Mouse (Mus musculus) bone marrow, adult 2 months (tissue): Measurements from ENCODE around the gene Lcor. TPM values are rescaled to one million over a fixed set of nuclear protein-coding genes. Genes with fewer than 3 reads are reported as not detected.

ENCODE experiments used
- H3K27ac ChIP-seq: fragments of 200-500 bp; 2 replicates; pipeline ENCODE4 v1.5.1; 2012; ENCODE audit warnings: low read depth, mild to moderate bottlenecking, control low read depth, inconsistent platforms, low read length; ENCODE audit not compliant: control insufficient read depth, poor library complexity, insufficient read depth
- H3K4me1 ChIP-seq: fragments of 200-500 bp; 2 replicates; pipeline ENCODE4 v1.6.1; 2011; ENCODE audit warnings: low read length; ENCODE audit not compliant: control insufficient read depth, insufficient read depth
- H3K4me3 ChIP-seq: fragments of 200-500 bp; replicated peaks from 2 replicates; pipeline ENCODE3; 2011; ENCODE audit warnings: mild to moderate bottlenecking, low read depth, low read length, control low read depth; ENCODE audit not compliant: control insufficient read depth
- CTCF ChIP-seq: fragments of 200-500 bp; IDR thresholded peaks from 2 replicates; pipeline ENCODE4 v1.5.1; 2011; ENCODE audit warnings: low read length, control low read depth; ENCODE audit not compliant: control insufficient read depth, insufficient read depth
- POLR2A ChIP-seq: fragments of 200-500 bp; IDR thresholded peaks from 2 replicates; pipeline ENCODE4 v1.6.1; 2011; ENCODE audit warnings: low read depth, mild to moderate bottlenecking, control low read depth, low read length, borderline replicate concordance; ENCODE audit not compliant: control insufficient read depth
- WGBS: fragments of 180-500 bp; shearing (Covaris S2); methylation state at CpG from one replicate; pipeline ENCODE4 v1.1.7; 2018; 5-methylcytosine and 5-hydroxymethylcytosine counted together
- polyA plus RNA-seq: library from polyadenylated mRNA; stranded (reverse); fragments of >200 nt; gene quantifications from 2 replicates; pipeline ENCODE4 v1.2.4, GENCODE M21; 2011; ENCODE audit warnings: low replicate concordance; ENCODE audit not compliant: missing spikeins, insufficient read depth, insufficient read length

The Lcor gene
- polyA plus RNA-seq, 1 experiment = 7.5 TPM

GRCm38 (mm10) chr19:41606208-41606987 is 124.0 kb downstream of the Lcor start:
- 83% methylated on average over 10 of the region's 10 CpGs for WGBS
- no peak for TF ChIP-seq POLR2A
- TF ChIP-seq CTCF = no peak
- no peak overlapping the region for H3K27ac ChIP-seq
- no peak overlapping the region for H3K4me3 ChIP-seq
- H3K4me1 ChIP-seq = no peaks in the 10 kb centered on the region

GRCm38 (mm10) chr19:41611683-41612082 is 129.2 kb downstream of the Lcor start:
- 69% methylated on average over 6 of the region's 6 CpGs for WGBS
- Histone ChIP-seq H3K4me1 (no peaks in the 10 kb centered on the region; the same call in 1 of the 2 replicates), H3K27ac (no peak overlapping the region), H3K4me3 (no peak overlapping the region)
- TF ChIP-seq CTCF = no peak
- TF ChIP-seq POLR2A = no peak

Other genes starting within 250 kb of the Lcor start
- gene Tm9sf3, start 218.6 kb upstream of the Lcor start, polyA plus RNA-seq = 19.7 and 38.0 TPM in 2 replicates
- gene Pik3ap1, start 97.5 kb upstream of the Lcor start, polyA plus RNA-seq = 10.0 and 19.2 TPM in 2 replicates
- 4.7 and 10.7 TPM in 2 replicates for gene Gm340, start 99.7 kb downstream of the Lcor start, polyA plus RNA-seq